Mouse (Mus musculus) hindbrain, embryonic 11.5 days (tissue): Measurements from ENCODE around the gene Col23a1. TPM values are rescaled to one million over a fixed set of nuclear protein-coding genes. Genes with fewer than 3 reads are reported as not detected.
A peak's percentile ranks its signal among the peaks of the same experiment; 100 is the strongest.

ENCODE experiments used
- ATAC-seq: fragments of 200-750 bp; cut with Nextera tagmentation; 2 replicates; pipeline ENCODE4 v1.8.0; 2017; ENCODE audit warnings: mild to moderate bottlenecking, moderate TSS enrichment, moderate library complexity; ENCODE audit not compliant: low FRiP score
- DNase-seq: peaks from one replicate; pipeline ENCODE4 v3.0.0-alpha.2; 2015; ENCODE audit warnings: low spot score
- H3K27ac ChIP-seq: fragments of 300-500 bp; sonication (generic); 2 replicates; pipeline ENCODE4 v1.5.1; 2014; ENCODE audit warnings: mild to moderate bottlenecking, low read depth, low read length
- H3K27me3 ChIP-seq: fragments of 300-500 bp; sonication (generic); 2 replicates; pipeline ENCODE4 v1.6.1; 2014; ENCODE audit warnings: mild to moderate bottlenecking, low read length, moderate library complexity, mixed read lengths; ENCODE audit not compliant: control insufficient read depth, insufficient read depth
- H3K36me3 ChIP-seq: fragments of 300-500 bp; sonication (generic); 2 replicates; pipeline ENCODE4 v1.6.1; 2014; ENCODE audit warnings: mild to moderate bottlenecking, low read length, moderate library complexity, mixed read lengths; ENCODE audit not compliant: control insufficient read depth, insufficient read depth
- H3K4me1 ChIP-seq: fragments of 300-500 bp; sonication (generic); replicated peaks from 2 replicates; pipeline ENCODE4 v1.6.1; 2014; ENCODE audit warnings: low read length, mixed read lengths; ENCODE audit not compliant: control insufficient read depth, insufficient read depth
- H3K4me2 ChIP-seq: fragments of 300-500 bp; sonication (generic); replicated peaks from 2 replicates; pipeline ENCODE4 v1.6.1; 2014; ENCODE audit warnings: mild to moderate bottlenecking, low read depth, low read length
- H3K4me3 ChIP-seq: fragments of 300-500 bp; sonication (generic); 2 replicates; pipeline ENCODE4 v1.5.1; 2014; ENCODE audit warnings: low read depth, low read length
- H3K9ac ChIP-seq: fragments of 300-500 bp; sonication (generic); 2 replicates; pipeline ENCODE4 v1.6.1; 2014; ENCODE audit warnings: low read depth, low read length
- H3K9me3 ChIP-seq: fragments of 300-500 bp; sonication (generic); 2 replicates; pipeline ENCODE4 v1.6.1; 2016; ENCODE audit warnings: low read length; ENCODE audit not compliant: control insufficient read depth
- WGBS: fragments of 180-500 bp; shearing (Covaris S2); extraction: QIAGEN DNeasy Blood & Tissue Kit; methylation state at CpG from one replicate; pipeline ENCODE4 v1.1.7; 2014; 5-methylcytosine and 5-hydroxymethylcytosine counted together
- polyA plus RNA-seq: library from polyadenylated mRNA; unstranded; fragments of >200 nt; fragmentation: Nextera tagmentation; extraction: Ambion mirVana; gene quantifications from 2 replicates; pipeline ENCODE4 v1.2.1, GENCODE M21; 2014

Gene Col23a1
- polyA plus RNA-seq, result 9.0 and 9.7 TPM in 2 replicates

DNA sequence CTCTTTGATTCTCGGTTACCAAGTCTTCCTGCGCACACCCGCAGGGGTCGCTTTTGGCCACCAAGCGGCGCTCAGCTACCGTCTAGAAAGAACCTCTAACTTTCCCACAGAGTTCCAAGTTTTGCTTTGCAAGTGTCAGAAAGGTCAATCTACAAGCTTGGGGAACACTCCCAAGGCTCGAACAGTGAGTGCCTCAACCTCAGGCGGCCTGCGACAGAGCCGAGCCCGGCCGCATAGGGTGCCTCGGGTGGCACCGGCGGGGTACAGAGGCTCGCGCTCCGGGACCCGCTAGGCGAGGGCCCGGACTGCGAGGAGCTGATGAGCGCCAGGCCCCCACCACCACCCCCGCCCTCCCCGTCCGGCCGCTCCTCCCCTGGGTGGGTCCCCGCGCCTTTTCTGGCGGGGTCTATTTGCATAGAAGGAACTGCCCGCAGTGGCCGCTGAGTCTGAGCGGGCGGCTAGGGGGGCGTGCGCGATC, at the start of gene Col23a1:
Gene Col23a1 (plus strand): TSS at position 357 of the 478 bp plus-strand sequence.
- Histone ChIP-seq H3K27me3 (peaks cover 3% of the 10 kb centered on the region; the same call in 1 of the 2 replicates), H3K4me3 (peak within 1 kb of the TSS; percentile 50), H3K9me3 (no peaks in the 10 kb centered on the region), H3K27ac (no peak within 1 kb of the TSS), H3K36me3 (no peaks in the 10 kb centered on the region), H3K9ac (peak within 1 kb of the TSS; percentile 60), H3K4me2 (peak within 1 kb of the TSS; percentile 90), H3K4me1 (peaks cover 4% of the 10 kb centered on the region; the same call in 1 of the 2 replicates)
- peak; percentile 86 for DNase-seq
- ATAC-seq, result peak; percentile 88
- WGBS, result under 1% methylated on average over 31 of the region's 38 CpGs

DNA sequence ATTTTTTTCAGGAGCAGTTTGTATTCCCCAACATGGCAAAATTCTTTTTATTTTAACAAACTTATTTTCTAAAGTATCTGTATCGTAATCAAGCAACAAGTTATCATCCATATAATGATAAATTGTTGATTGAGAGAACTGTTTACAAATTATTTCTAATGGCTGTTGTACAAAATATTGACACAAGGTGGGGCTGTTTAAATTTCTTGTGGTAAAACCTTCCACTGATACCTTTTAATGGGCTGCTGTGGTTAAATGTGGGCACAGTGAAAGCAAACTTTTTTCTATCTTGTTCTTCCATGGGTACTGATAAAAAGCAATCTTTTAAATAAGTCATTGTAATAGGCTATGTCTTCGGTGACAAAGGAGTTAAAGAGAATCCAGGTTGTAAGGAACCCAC, 46.8 kb upstream of the Col23a1 start:
- no peak overlapping the region for H3K27ac ChIP-seq
- ATAC-seq (no peak), DNase-seq (no peak)
- H3K9ac ChIP-seq, result no peak overlapping the region
- no peak overlapping the region for H3K4me2 ChIP-seq
- H3K4me3 ChIP-seq, result no peak overlapping the region
- no peaks in the 10 kb centered on the region for H3K4me1 ChIP-seq
- WGBS, result 88% methylated on average over 2 of the region's 2 CpGs
- no peaks in the 10 kb centered on the region for H3K9me3 ChIP-seq
- no peaks in the 10 kb centered on the region for H3K36me3 ChIP-seq
- no peaks in the 10 kb centered on the region for H3K27me3 ChIP-seq

DNA sequence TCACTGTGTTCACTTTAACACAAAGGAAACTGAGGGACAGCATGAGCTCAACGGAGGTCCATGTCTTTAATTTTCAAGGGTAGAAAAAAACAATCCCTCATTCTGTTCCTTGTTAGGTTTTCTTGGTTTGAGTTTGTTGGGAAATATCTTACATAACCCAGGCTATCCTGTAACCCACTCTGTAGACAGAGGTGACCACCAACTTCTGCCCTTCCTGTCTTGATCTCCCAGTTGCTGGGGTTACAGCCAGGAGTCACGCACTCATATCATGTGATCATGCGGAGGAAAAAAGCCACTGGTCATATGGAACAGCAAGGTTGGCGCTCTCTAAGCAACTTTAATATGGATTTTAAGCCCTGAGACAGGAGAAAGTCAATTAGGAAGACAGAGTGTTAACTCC, 32.7 kb upstream of the Col23a1 start:
- ATAC-seq, result no peak
- 83% methylated on average over 4 of the region's 4 CpGs for WGBS

DNA sequence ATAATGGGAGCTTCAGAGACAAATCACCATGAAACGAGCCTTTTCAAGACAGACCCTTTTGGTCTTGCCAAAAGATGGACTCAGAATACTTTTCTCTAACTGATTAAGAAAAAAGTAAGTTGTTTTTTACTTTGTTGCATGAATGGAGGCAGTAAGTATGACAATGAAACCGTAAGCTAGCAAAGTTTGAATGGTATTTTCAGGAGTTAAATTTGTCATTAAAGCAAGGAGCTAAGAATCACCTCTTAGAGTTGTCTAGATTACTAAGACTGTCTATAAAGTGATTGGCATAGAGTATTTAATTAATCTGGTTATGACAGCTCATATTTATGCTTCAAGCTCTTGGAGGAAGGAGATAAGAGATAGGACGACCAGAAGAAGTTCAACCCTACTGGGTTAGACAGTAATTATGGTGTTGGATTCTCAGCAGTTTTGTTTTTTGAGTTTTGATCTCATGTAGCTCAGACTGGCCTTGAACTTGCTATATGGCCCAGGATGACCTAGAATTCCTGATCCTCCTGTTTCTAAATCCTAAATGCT, 28.0 kb upstream of the Col23a1 start, which contains the start of gene Clk4:
Gene Clk4 (plus strand): TSS at position 51 of the 540 bp plus-strand sequence.
- peak within 1 kb of the TSS; percentile 83 for H3K4me2 ChIP-seq
- no peak for ATAC-seq
- H3K27ac ChIP-seq, result peak within 1 kb of the TSS; percentile 91; the same call in 1 of the 2 replicates
- DNase-seq, result no peak
- 78% methylated on average over 3 of the region's 3 CpGs for WGBS
- peak within 1 kb of the TSS; percentile 74 for H3K9ac ChIP-seq
- H3K27me3 ChIP-seq, result no peaks in the 10 kb centered on the region
- peak within 1 kb of the TSS; percentile 94 for H3K4me3 ChIP-seq
- no peaks in the 10 kb centered on the region for H3K36me3 ChIP-seq
- H3K9me3 ChIP-seq, result no peaks in the 10 kb centered on the region
- peaks cover 2% of the 10 kb centered on the region; the same call in 1 of the 2 replicates for H3K4me1 ChIP-seq

More for the DNA sequence above, 32.7 kb upstream of the Col23a1 start:
- H3K36me3 ChIP-seq, result no peaks in the 10 kb centered on the region
- DNase-seq, result no peak
- no peak overlapping the region for H3K4me3 ChIP-seq
- no peaks in the 10 kb centered on the region for H3K4me1 ChIP-seq
- H3K27me3 ChIP-seq, result no peaks in the 10 kb centered on the region
- H3K9ac ChIP-seq, result no peak overlapping the region
- H3K9me3 ChIP-seq, result no peaks in the 10 kb centered on the region
- no peak overlapping the region for H3K27ac ChIP-seq
- H3K4me2 ChIP-seq, result no peak overlapping the region

DNA sequence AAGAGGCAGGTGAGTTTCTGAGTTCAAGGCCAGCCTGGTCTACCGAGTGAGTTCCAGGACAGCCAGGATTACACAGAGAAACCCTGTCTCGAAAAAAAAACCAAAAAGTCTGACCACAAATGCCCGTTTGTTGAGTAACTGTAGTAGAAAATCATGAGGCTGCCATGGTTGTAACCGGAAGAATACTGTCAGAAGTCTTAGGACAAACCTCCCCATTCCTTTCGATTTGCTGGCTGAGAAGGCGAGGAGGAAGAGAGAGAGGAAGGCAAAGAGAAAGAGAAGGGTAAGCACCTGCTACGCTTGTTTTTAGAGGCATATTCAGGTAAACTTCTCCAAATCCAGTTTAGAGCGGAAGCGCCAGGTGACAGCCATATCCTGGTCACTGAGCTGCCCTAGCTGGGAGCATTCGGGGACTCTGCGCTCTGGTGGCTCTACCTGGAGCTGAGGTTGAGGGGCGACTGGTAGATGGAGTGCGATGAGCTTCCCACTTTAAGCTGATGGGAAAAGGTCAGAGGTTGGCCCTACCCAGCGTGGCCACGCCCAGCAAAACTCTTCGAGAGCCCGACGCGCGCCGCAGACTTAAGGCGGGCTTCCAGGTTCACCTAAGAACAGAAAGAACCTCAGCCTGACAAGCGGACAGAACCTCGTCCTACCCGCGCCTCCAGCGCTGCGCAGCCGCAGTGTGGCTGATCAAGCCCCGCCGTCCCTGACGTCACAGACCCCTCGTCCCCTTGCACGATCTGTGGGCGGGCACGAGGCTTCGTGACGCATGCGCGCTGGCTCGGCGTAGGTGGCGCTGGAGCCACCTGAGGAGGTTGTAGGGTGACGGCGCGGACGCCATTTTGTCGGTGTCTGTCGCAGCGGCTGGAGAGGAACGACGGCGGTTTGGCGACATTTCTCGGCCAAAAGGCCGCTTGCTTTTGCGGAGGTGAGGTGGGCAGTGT, 27.1 kb upstream of the Col23a1 start, which contains the start of gene BC049762:
Gene BC049762 (minus strand): TSS at position 705 of the 944 bp plus-strand sequence.
- no peaks in the 10 kb centered on the region for H3K27me3 ChIP-seq
- H3K9me3 ChIP-seq, result no peaks in the 10 kb centered on the region
- peak within 1 kb of the TSS; percentile 91 for H3K27ac ChIP-seq
- DNase-seq, result peak; percentile 99
- H3K9ac ChIP-seq, result peak within 1 kb of the TSS; percentile 97
- peaks cover 2% of the 10 kb centered on the region; the same call in 1 of the 2 replicates for H3K4me1 ChIP-seq
- H3K4me2 ChIP-seq, result peak within 1 kb of the TSS; percentile 83
- peak within 1 kb of the TSS; percentile 94 for H3K4me3 ChIP-seq
- peak; percentile 99 for ATAC-seq
- no peaks in the 10 kb centered on the region for H3K36me3 ChIP-seq
- 9% methylated on average over 57 of the region's 57 CpGs for WGBS

DNA sequence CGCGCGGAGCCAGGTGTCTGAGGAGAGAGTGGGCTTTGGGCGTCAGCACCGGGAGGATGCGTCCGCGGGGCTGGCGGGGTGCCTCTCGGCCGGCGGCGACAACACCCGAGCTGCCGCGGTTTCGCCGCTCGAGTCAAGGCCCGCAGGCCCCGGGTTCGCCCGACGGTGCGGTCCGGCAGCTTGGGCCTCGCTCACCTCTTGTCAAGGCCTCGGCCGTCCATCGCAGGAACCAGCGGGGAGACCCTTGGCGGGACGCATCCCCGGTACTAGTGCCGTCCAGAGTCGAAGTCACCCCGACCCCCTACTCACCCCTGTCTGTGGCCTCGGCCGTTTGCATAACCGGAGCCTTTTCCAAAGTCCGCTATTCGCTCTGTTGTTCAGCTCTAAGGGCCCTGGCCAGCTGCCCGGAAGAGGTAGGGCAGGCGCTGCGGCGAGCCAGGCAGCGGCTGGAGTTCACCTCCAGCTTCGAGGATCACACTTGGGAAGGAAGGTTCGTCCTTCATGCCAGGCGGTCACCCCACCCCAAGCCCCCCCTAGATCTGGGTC, 26.4 kb upstream of the Col23a1 start:
- under 1% methylated on average over 50 of the region's 50 CpGs for WGBS
- no peaks in the 10 kb centered on the region for H3K27me3 ChIP-seq
- H3K4me3 ChIP-seq, result peak overlapping the region; percentile 94
- no peaks in the 10 kb centered on the region for H3K9me3 ChIP-seq
- DNase-seq (no peak), ATAC-seq (peak; percentile 76)
- H3K4me1 ChIP-seq, result peaks cover 2% of the 10 kb centered on the region; the same call in 1 of the 2 replicates
- peak overlapping the region; percentile 91 for H3K27ac ChIP-seq
- H3K4me2 ChIP-seq, result peak overlapping the region; percentile 83
- H3K36me3 ChIP-seq, result no peaks in the 10 kb centered on the region
- peak overlapping the region; percentile 97 for H3K9ac ChIP-seq

DNA sequence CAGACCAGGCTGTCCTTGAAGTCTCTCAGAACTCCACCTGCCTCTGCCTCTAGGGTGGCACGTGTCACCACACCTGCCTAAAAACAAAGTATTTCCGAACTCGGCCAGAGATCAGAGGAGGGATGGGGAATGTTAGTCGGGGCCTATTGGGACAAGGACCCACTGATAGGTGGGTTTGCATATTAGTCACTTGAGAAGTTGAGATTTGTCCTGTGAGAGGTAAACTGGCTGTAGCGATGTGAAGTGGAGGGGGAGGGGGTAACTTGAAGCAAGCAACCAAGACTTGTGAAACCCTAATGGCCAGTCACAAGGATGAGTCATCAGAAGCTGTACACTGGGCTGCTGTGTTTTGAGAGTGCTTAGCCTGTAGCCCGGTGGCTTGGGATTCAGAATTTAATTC, 25.4 kb upstream of the Col23a1 start:
- H3K36me3 ChIP-seq, result no peaks in the 10 kb centered on the region
- no peak for DNase-seq
- peaks cover 2% of the 10 kb centered on the region; the same call in 1 of the 2 replicates for H3K4me1 ChIP-seq
- H3K4me2 ChIP-seq, result peak overlapping the region; percentile 83
- 34% methylated on average over 6 of the region's 6 CpGs for whole genome bisulfite sequencing
- H3K9me3 ChIP-seq, result no peaks in the 10 kb centered on the region
- no peak overlapping the region; the same call in 1 of the 2 replicates for H3K9ac ChIP-seq
- H3K4me3 ChIP-seq, result peak overlapping the region; percentile 94
- no peaks in the 10 kb centered on the region for H3K27me3 ChIP-seq
- no peak for ATAC-seq
- H3K27ac ChIP-seq, result no peak overlapping the region

DNA sequence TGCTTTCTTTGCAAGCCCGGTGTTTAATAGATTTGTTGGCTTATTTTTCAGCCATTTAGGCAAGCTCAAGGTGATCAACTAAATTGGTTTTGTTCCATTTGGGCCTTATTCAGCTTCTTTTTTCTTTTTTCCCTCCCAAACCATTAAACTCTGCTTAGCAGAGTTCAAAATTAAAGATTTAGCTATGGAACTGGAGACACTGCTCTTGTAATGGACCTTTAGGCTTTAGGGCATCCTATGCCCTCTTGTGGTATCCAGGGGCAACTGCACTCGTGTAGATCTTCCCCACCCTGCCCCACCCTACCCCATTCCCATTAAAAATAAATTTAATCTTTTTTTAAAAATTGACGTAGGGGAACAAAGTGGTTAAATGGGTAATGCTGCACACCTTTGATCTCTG, 24.4 kb upstream of the Col23a1 start:
- Histone ChIP-seq H3K9me3 (no peaks in the 10 kb centered on the region), H3K36me3 (no peaks in the 10 kb centered on the region), H3K4me3 (no peak overlapping the region), H3K4me1 (peaks cover 2% of the 10 kb centered on the region; the same call in 1 of the 2 replicates), H3K4me2 (0 out of 2 replicates have a peak overlapping the region, but pooled peaks have one; percentile 3), H3K27ac (no peak overlapping the region), H3K27me3 (no peaks in the 10 kb centered on the region), H3K9ac (no peak overlapping the region)
- ATAC-seq (no peak), DNase-seq (peak; percentile 57)
- WGBS, result 58% methylated on average over 3 of the region's 3 CpGs
